Mouse (Mus musculus): ENCODE data around the gene Cfap58.

GRCm38 (mm10) chr19:47910751-47911150, 26.7 kb upstream of the Cfap58 start:
- TF ChIP-seq CTCF (IDR thresholded peaks at IDR 0.05; ENCODE audit: low read depth, low read length) (no peak), TAL1 (conservative IDR thresholded peaks at IDR 0.05; ENCODE audit: low read depth, low read length) (no peak), POLR2AphosphoS5 (IDR thresholded peaks at IDR 0.05; ENCODE audit: insufficient replicate concordance, low read depth, low read length) (no peak), GATA2 (IDR thresholded peaks at IDR 0.05; ENCODE audit: borderline replicate concordance, low read depth, low read length) (no peak)
